Mouse (Mus musculus): ENCODE results near the gene Kcnn1. TPM values are rescaled to one million over a fixed set of nuclear protein-coding genes. Genes with fewer than 3 reads are reported as not detected.

Gene Kcnn1
- 6.7 and 7.0 TPM in 2 replicates for polyA plus RNA-seq (2016; fragmentation: Nextera tagmentation; extraction: Ambion mirVana)

- H3K4me1 ChIP-seq, result peaks cover 41% of the 10 kb centered on the region
- no peaks in the 10 kb centered on the region for H3K9me3 ChIP-seq
- H3K27me3 ChIP-seq, result peaks cover 22% of the 10 kb centered on the region
- no peak for ATAC-seq (ENCODE audit: insufficient number of reproducible peaks, insufficient read depth, low FRiP score, low TSS enrichment)
- peak within 1 kb of the TSS; percentile 92 for H3K4me2 ChIP-seq (replicated peaks)
- peak within 1 kb of the TSS; percentile 90 for H3K27ac ChIP-seq
- H3K4me3 ChIP-seq, result peak within 1 kb of the TSS; percentile 45
- WGBS, result under 1% methylated on average over 55 of the region's 55 CpGs
- peak within 1 kb of the TSS; percentile 61 for H3K9ac ChIP-seq
- H3K36me3 ChIP-seq, result 0 out of 2 replicates have a peak, but pooled peaks cover 3% of the 10 kb centered on the region
Measured at GRCm38 (mm10) chr8:70862824-70863641, at the start of gene Kcnn1. TSS of gene Kcnn1 (minus strand) at chr8:70863258.

GRCm38 (mm10) chr8:70911596-70911995 lies 48.5 kb upstream of the Kcnn1 start:
- no peak overlapping the region for H3K4me3 ChIP-seq

GRCm38 (mm10) chr8:70907518-70907917 lies 44.5 kb upstream of the Kcnn1 start:
- Histone ChIP-seq H3K4me2 (replicated peaks) (no peak overlapping the region), H3K4me3 (no peak overlapping the region), H3K9ac (no peak overlapping the region), H3K36me3 (peaks cover 21% of the 10 kb centered on the region), H3K27ac (no peak overlapping the region), H3K9me3 (no peaks in the 10 kb centered on the region), H3K27me3 (0 out of 2 replicates have a peak, but pooled peaks cover 7% of the 10 kb centered on the region), H3K4me1 (peaks cover 10% of the 10 kb centered on the region; the same call in 1 of the 2 replicates)
- ATAC-seq (ENCODE audit: insufficient number of reproducible peaks, insufficient read depth, low FRiP score, low TSS enrichment), result no peak
- 87% methylated on average over 2 of the region's 2 CpGs for WGBS

More at GRCm38 (mm10) chr8:70911596-70911995, 48.5 kb upstream of the Kcnn1 start:
- no peaks in the 10 kb centered on the region for H3K27me3 ChIP-seq
- 0 out of 2 replicates have a peak, but pooled peaks cover 5% of the 10 kb centered on the region for H3K4me1 ChIP-seq
- no peak for ATAC-seq (ENCODE audit: insufficient number of reproducible peaks, insufficient read depth, low FRiP score, low TSS enrichment)
- 78% methylated on average over 5 of the region's 5 CpGs for WGBS
- no peak overlapping the region for H3K4me2 ChIP-seq (replicated peaks)
- no peak overlapping the region for H3K9ac ChIP-seq
- no peak overlapping the region for H3K27ac ChIP-seq
- H3K36me3 ChIP-seq, result peaks cover 62% of the 10 kb centered on the region
- no peaks in the 10 kb centered on the region for H3K9me3 ChIP-seq

- H3K4me2 ChIP-seq (replicated peaks), result peak within 1 kb of the TSS; percentile 89
- 0 out of 2 replicates have a peak, but pooled peaks cover 7% of the 10 kb centered on the region for H3K27me3 ChIP-seq
- peaks cover 10% of the 10 kb centered on the region; the same call in 1 of the 2 replicates for H3K4me1 ChIP-seq
- H3K27ac ChIP-seq, result peak within 1 kb of the TSS; percentile 92
- H3K4me3 ChIP-seq, result peak within 1 kb of the TSS; percentile 90
- under 1% methylated on average over 84 of the region's 86 CpGs for WGBS
- peak within 1 kb of the TSS; percentile 88 for H3K9ac ChIP-seq
- H3K36me3 ChIP-seq, result peaks cover 7% of the 10 kb centered on the region
- H3K9me3 ChIP-seq, result no peaks in the 10 kb centered on the region
- ATAC-seq (ENCODE audit: insufficient number of reproducible peaks, insufficient read depth, low FRiP score, low TSS enrichment), result peak; percentile 89
Measured at GRCm38 (mm10) chr8:70905831-70906736, 43.0 kb upstream of the Kcnn1 start, which contains the start of gene Map1s. TSS of gene Map1s (plus strand) at chr8:70905932.

- H3K4me3 ChIP-seq, result peak overlapping the region; percentile 90
- 17% methylated on average over 8 of the region's 8 CpGs for WGBS
- H3K36me3 ChIP-seq, result 0 out of 2 replicates have a peak, but pooled peaks cover 3% of the 10 kb centered on the region
- H3K9ac ChIP-seq, result peak overlapping the region; percentile 88
- H3K27ac ChIP-seq, result peak overlapping the region; percentile 92
- H3K9me3 ChIP-seq, result no peaks in the 10 kb centered on the region
- H3K4me1 ChIP-seq, result peaks cover 10% of the 10 kb centered on the region; the same call in 1 of the 2 replicates
- peak; percentile 13; the same call in 1 of the 2 replicates for ATAC-seq (ENCODE audit: insufficient number of reproducible peaks, insufficient read depth, low FRiP score, low TSS enrichment)
- H3K27me3 ChIP-seq, result 0 out of 2 replicates have a peak, but pooled peaks cover 7% of the 10 kb centered on the region
- H3K4me2 ChIP-seq (replicated peaks), result peak overlapping the region; percentile 89
Measured at GRCm38 (mm10) chr8:70905463-70905830, 42.4 kb upstream of the Kcnn1 start.

- Histone ChIP-seq H3K9ac (no peak overlapping the region), H3K36me3 (0 out of 2 replicates have a peak, but pooled peaks cover 1% of the 10 kb centered on the region), H3K27ac (no peak overlapping the region), H3K4me3 (no peak overlapping the region), H3K4me2 (replicated peaks) (no peak overlapping the region), H3K27me3 (0 out of 2 replicates have a peak, but pooled peaks cover 7% of the 10 kb centered on the region), H3K9me3 (no peaks in the 10 kb centered on the region), H3K4me1 (peaks cover 10% of the 10 kb centered on the region; the same call in 1 of the 2 replicates)
- no peak for ATAC-seq (ENCODE audit: insufficient number of reproducible peaks, insufficient read depth, low FRiP score, low TSS enrichment)
- WGBS, result 60% methylated on average over 4 of the region's 4 CpGs
Measured at GRCm38 (mm10) chr8:70904532-70904931, 41.5 kb upstream of the Kcnn1 start.

GRCm38 (mm10) chr8:70903582-70903981 lies 40.5 kb upstream of the Kcnn1 start:
- H3K9me3 ChIP-seq, result no peaks in the 10 kb centered on the region
- ATAC-seq (ENCODE audit: insufficient number of reproducible peaks, insufficient read depth, low FRiP score, low TSS enrichment), result no peak

GRCm38 (mm10) chr8:70903112-70903511 lies 40.1 kb upstream of the Kcnn1 start:
- peaks cover 18% of the 10 kb centered on the region for H3K4me1 ChIP-seq
- H3K9ac ChIP-seq, result no peak overlapping the region
- no peak for ATAC-seq (ENCODE audit: insufficient number of reproducible peaks, insufficient read depth, low FRiP score, low TSS enrichment)
- no peaks in the 10 kb centered on the region for H3K36me3 ChIP-seq
- 0 out of 2 replicates have a peak, but pooled peaks cover 7% of the 10 kb centered on the region for H3K27me3 ChIP-seq
- WGBS, result 40% methylated on average over 4 of the region's 4 CpGs
- no peak overlapping the region for H3K4me3 ChIP-seq
- no peak overlapping the region for H3K27ac ChIP-seq
- no peaks in the 10 kb centered on the region for H3K9me3 ChIP-seq
- H3K4me2 ChIP-seq (replicated peaks), result no peak overlapping the region

More at GRCm38 (mm10) chr8:70903582-70903981, 40.5 kb upstream of the Kcnn1 start:
- Histone ChIP-seq H3K27ac (no peak overlapping the region), H3K36me3 (no peaks in the 10 kb centered on the region), H3K4me1 (peaks cover 13% of the 10 kb centered on the region), H3K4me2 (replicated peaks) (no peak overlapping the region), H3K27me3 (0 out of 2 replicates have a peak, but pooled peaks cover 7% of the 10 kb centered on the region), H3K9ac (no peak overlapping the region), H3K4me3 (no peak overlapping the region)

GRCm38 (mm10) chr8:70902211-70902610 lies 39.2 kb upstream of the Kcnn1 start:
- Histone ChIP-seq H3K27me3 (0 out of 2 replicates have a peak, but pooled peaks cover 7% of the 10 kb centered on the region), H3K4me2 (replicated peaks) (no peak overlapping the region), H3K4me3 (no peak overlapping the region), H3K9me3 (no peaks in the 10 kb centered on the region), H3K27ac (no peak overlapping the region), H3K4me1 (peaks cover 18% of the 10 kb centered on the region), H3K36me3 (no peaks in the 10 kb centered on the region), H3K9ac (no peak overlapping the region)
- no peak for ATAC-seq (ENCODE audit: insufficient number of reproducible peaks, insufficient read depth, low FRiP score, low TSS enrichment)
- 36% methylated on average over 5 of the region's 5 CpGs for WGBS

- Histone ChIP-seq H3K27ac (no peak overlapping the region), H3K9ac (no peak overlapping the region), H3K4me2 (replicated peaks) (no peak overlapping the region), H3K4me3 (no peak overlapping the region), H3K36me3 (no peaks in the 10 kb centered on the region), H3K4me1 (peaks cover 19% of the 10 kb centered on the region), H3K9me3 (no peaks in the 10 kb centered on the region), H3K27me3 (0 out of 2 replicates have a peak, but pooled peaks cover 7% of the 10 kb centered on the region)
- WGBS, result 67% methylated on average over 2 of the region's 2 CpGs
- no peak for ATAC-seq (ENCODE audit: insufficient number of reproducible peaks, insufficient read depth, low FRiP score, low TSS enrichment)
Measured at GRCm38 (mm10) chr8:70900872-70901387, 37.9 kb upstream of the Kcnn1 start.

- Histone ChIP-seq H3K27ac (no peak overlapping the region), H3K36me3 (peaks cover 16% of the 10 kb centered on the region)
Measured at GRCm38 (mm10) chr8:70899226-70899625, 36.2 kb upstream of the Kcnn1 start.

More at GRCm38 (mm10) chr8:70899226-70899625, 36.2 kb upstream of the Kcnn1 start:
- WGBS, result 82% methylated on average over 2 of the region's 2 CpGs
- H3K9me3 ChIP-seq, result no peaks in the 10 kb centered on the region
- H3K9ac ChIP-seq, result no peak overlapping the region
- no peak overlapping the region for H3K4me3 ChIP-seq
- H3K27me3 ChIP-seq, result peaks cover 16% of the 10 kb centered on the region
- no peak overlapping the region for H3K4me2 ChIP-seq (replicated peaks)
- ATAC-seq (ENCODE audit: insufficient number of reproducible peaks, insufficient read depth, low FRiP score, low TSS enrichment), result no peak
- peaks cover 22% of the 10 kb centered on the region for H3K4me1 ChIP-seq
